Mouse (Mus musculus) ES-E14 (cell line): ENCODE measurements around the gene Msi2. TPM values are rescaled to one million over a fixed set of nuclear protein-coding genes. Genes with fewer than 3 reads are reported as not detected.

Experiments
- DNase-seq: peaks from one replicate; pipeline ENCODE4 v3.0.0-alpha.2; 2013; ENCODE audit warnings: low read depth, low spot score
- H3K27ac ChIP-seq: 2 replicates; pipeline ENCODE4 v1.5.1; 2012; ENCODE audit warnings: low read depth, mild to moderate bottlenecking, low read length, moderate library complexity, mixed read lengths; ENCODE audit not compliant: poor library complexity, insufficient read depth, severe bottlenecking
- H3K36me3 ChIP-seq: 2 replicates; pipeline ENCODE4 v1.6.1; 2012; ENCODE audit warnings: mild to moderate bottlenecking, low read length, moderate library complexity, mixed read lengths; ENCODE audit not compliant: control insufficient read depth, poor library complexity, insufficient read depth, severe bottlenecking
- H3K4me1 ChIP-seq, 2 experiments: fragments of 150-350 bp in 1 of 2; sonication (generic) in 1 of 2; 2 replicates each; pipeline ENCODE4 v1.6.1; 2012; ENCODE audit warnings: low read length in 2 of 2, mild to moderate bottlenecking in 1 of 2, mixed read lengths in 1 of 2; ENCODE audit not compliant: control insufficient read depth in 2 of 2, insufficient read depth in 2 of 2, poor library complexity in 1 of 2
- H3K4me3 ChIP-seq, 2 experiments: fragments of 150-350 bp in 1 of 2; sonication (generic) in 1 of 2; 2 replicates each; pipeline ENCODE4 v1.5.1; 2012; ENCODE audit warnings: low read length in 2 of 2, low read depth in 1 of 2, mild to moderate bottlenecking in 1 of 2, mixed read lengths in 1 of 2; ENCODE audit not compliant: insufficient read depth in 1 of 2, poor library complexity in 1 of 2, severe bottlenecking in 1 of 2
- H3K9ac ChIP-seq: 2 replicates; pipeline ENCODE4 v1.6.1; 2012; ENCODE audit warnings: low read depth, mild to moderate bottlenecking, low read length, mixed read lengths; ENCODE audit not compliant: poor library complexity, insufficient read depth, severe bottlenecking
- H3K9me3 ChIP-seq: fragments of 150-350 bp; sonication (generic); 2 replicates; pipeline ENCODE4 v1.6.1; 2012; ENCODE audit warnings: low read depth, mild to moderate bottlenecking, low read length; ENCODE audit not compliant: control insufficient read depth, insufficient read depth
- CHD2 ChIP-seq: IDR thresholded peaks from 2 replicates; pipeline ENCODE4 v1.6.1; 2014; ENCODE audit warnings: mild to moderate bottlenecking, low read depth, low read length, inconsistent platforms
- HCFC1 ChIP-seq: IDR thresholded peaks from 2 replicates; pipeline ENCODE4 v1.6.1; 2012; ENCODE audit warnings: low read length, inconsistent platforms, borderline replicate concordance; ENCODE audit not compliant: insufficient read depth
- MAFK ChIP-seq: IDR thresholded peaks from 2 replicates; pipeline ENCODE4 v1.6.1; 2014; ENCODE audit warnings: mild to moderate bottlenecking, low read depth, low read length, inconsistent platforms; ENCODE audit not compliant: insufficient read depth
- ZC3H11A ChIP-seq: IDR thresholded peaks from 2 replicates; pipeline ENCODE4 v1.6.1; 2012; ENCODE audit warnings: low read depth, mild to moderate bottlenecking, inconsistent platforms, low read length, borderline replicate concordance
- ZNF384 ChIP-seq: IDR thresholded peaks from 2 replicates; pipeline ENCODE4 v1.6.1; 2012; ENCODE audit warnings: low read depth, low read length, inconsistent platforms
- in situ Hi-C, 2 experiments: fragments of 600-800 bp; cut with MboI; formaldehyde crosslinking; loops; one replicate each; pipeline ENCODE4 v1.15.1; 2025; ENCODE audit warnings: low sequenced_read_pairs in 2 of 2, inconsistent platforms in 1 of 2; ENCODE audit not compliant: unreplicated experiment in 2 of 2
- total RNA-seq: library from RNA; depleted of rRNA; stranded (reverse); fragments of 300-350 nt; gene quantifications from 2 replicates; pipeline ENCODE4 v1.2.3, GENCODE M21; 2012

The Msi2 gene
- total RNA-seq, 1 experiment, result 66.4 TPM

GRCm38 (mm10) chr11:88305759-88306158, 412.6 kb downstream of the Msi2 start:
- TF ChIP-seq ZNF384 (no peak), HCFC1 (no peak), CHD2 (no peak), MAFK (no peak), ZC3H11A (no peak)
- H3K27ac ChIP-seq, result no peak overlapping the region
- H3K4me3 ChIP-seq, result no peak overlapping the region
- in situ Hi-C loops, result loop anchor here in 1 of 2 experiments (10.0 kb wide), 1 partner anchor 519 kb away; no protein-coding TSS in a partner anchor
- H3K36me3 ChIP-seq, result no peaks in the 10 kb centered on the region
- H3K4me1 ChIP-seq, result peaks cover 0 to 6% of the 10 kb centered on the region in 2 experiments; a peak in 2 of 4 replicates
- H3K9ac ChIP-seq, result no peak overlapping the region
- H3K9me3 ChIP-seq, result no peaks in the 10 kb centered on the region
- no peak for DNase-seq

DNA sequence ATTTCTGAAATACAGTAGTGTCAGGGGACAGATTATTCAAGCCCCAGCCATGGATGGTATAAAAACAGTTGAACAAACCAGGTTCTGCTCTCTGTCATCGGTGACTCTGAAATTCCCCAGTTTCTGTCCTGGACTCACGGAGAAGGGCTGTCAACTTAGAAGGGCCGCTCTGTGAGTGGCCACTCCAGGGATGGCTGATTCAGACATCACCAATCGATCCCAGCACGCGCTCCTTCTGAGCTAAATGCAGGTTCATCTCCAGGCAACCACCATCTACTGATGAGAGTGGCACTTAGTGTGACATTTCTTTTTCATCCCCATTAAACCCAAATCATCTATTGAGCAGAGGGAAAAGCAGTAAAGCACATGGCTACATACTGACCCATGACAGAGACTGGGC, 416.7 kb downstream of the Msi2 start:
- H3K9me3 ChIP-seq, result no peaks in the 10 kb centered on the region
- no peak overlapping the region for H3K4me3 ChIP-seq
- TF ChIP-seq CHD2 (no peak), ZNF384 (no peak), MAFK (no peak), ZC3H11A (no peak), HCFC1 (no peak)
- H3K27ac ChIP-seq, result no peak overlapping the region
- no peaks in the 10 kb centered on the region for H3K4me1 ChIP-seq
- no peak for DNase-seq
- no peak overlapping the region for H3K9ac ChIP-seq
- in situ Hi-C loops, result loop anchor here in 1 of 2 experiments (10.0 kb wide), 1 partner anchor 523 kb away; no protein-coding TSS in a partner anchor
- H3K36me3 ChIP-seq, result no peaks in the 10 kb centered on the region

DNA sequence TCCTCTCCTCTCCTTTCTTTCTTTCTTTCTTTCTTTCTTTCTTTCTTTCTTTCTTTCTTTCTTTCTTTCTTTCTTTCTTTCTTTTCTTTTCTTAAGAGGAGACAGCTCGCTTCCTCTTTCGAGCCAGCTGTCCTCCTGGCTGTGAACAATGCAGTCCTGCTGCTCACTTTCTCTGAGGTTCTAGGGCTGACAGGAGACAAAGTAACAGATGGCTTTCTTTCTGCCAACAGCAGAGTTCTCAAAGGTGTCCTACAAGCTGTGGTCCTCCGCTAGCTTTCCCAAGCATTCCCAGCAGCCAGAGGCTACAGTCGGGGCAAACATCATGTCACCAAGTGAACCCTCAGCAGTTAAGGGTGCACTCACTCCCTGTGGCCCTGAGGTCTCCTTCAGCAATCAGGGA, 419.0 kb downstream of the Msi2 start:
- no peaks in the 10 kb centered on the region for H3K36me3 ChIP-seq
- in situ Hi-C loops, result loop anchor here in 1 of 2 experiments (10.0 kb wide), 1 partner anchor 525 kb away; no protein-coding TSS in a partner anchor
- H3K27ac ChIP-seq, result no peak overlapping the region
- TF ChIP-seq HCFC1, result no peak
- TF ChIP-seq ZC3H11A, result no peak
- TF ChIP-seq MAFK, result no peak
- TF ChIP-seq CHD2, result no peak
- TF ChIP-seq ZNF384, result no peak
- no peak for DNase-seq
- no peak overlapping the region for H3K9ac ChIP-seq
- no peak overlapping the region for H3K4me3 ChIP-seq
- no peaks in the 10 kb centered on the region for H3K9me3 ChIP-seq
- H3K4me1 ChIP-seq, result no peaks in the 10 kb centered on the region

GRCm38 (mm10) chr11:88297526-88297925, 420.8 kb downstream of the Msi2 start:
- Histone ChIP-seq H3K36me3 (no peaks in the 10 kb centered on the region), H3K4me1 (no peaks in the 10 kb centered on the region; a peak in 1 of 4 replicates), H3K27ac (no peak overlapping the region), H3K4me3 (no peak overlapping the region), H3K9ac (no peak overlapping the region), H3K9me3 (no peaks in the 10 kb centered on the region)
- TF ChIP-seq ZC3H11A (peak; percentile 22; the same call in 1 of the 2 replicates), MAFK (no peak)
- in situ Hi-C loops, result loop anchor here in 1 of 2 experiments (10.0 kb wide), 1 partner anchor 527 kb away; no protein-coding TSS in a partner anchor
- DNase-seq, result no peak

- H3K9me3 ChIP-seq, result no peaks in the 10 kb centered on the region
- no peak overlapping the region for H3K27ac ChIP-seq
- TF ChIP-seq HCFC1 (no peak), ZNF384 (no peak), ZC3H11A (no peak), CHD2 (no peak), MAFK (no peak)
- no peak for DNase-seq
- in situ Hi-C loops, result loop anchor here in 1 of 2 experiments (10.0 kb wide), 1 partner anchor 530 kb away; no protein-coding TSS in a partner anchor
- H3K36me3 ChIP-seq, result no peaks in the 10 kb centered on the region
- no peak overlapping the region for H3K4me3 ChIP-seq
- H3K9ac ChIP-seq, result no peak overlapping the region
- no peaks in the 10 kb centered on the region; a peak in 1 of 4 replicates for H3K4me1 ChIP-seq
Measured at GRCm38 (mm10) chr11:88295298-88295697, 423.0 kb downstream of the Msi2 start.
